Mouse (Mus musculus): ENCODE results near the gene Pik3r4.

GRCm38 (mm10) chr9:105700702-105701101, 57.9 kb downstream of the Pik3r4 start:
- TF ChIP-seq CTCF (IDR thresholded peaks at IDR 0.05; ENCODE audit: low read depth), result no peak
- no peak for TF ChIP-seq EP300 (optimal IDR thresholded peaks at IDR 0.05)

All from stomach, postnatal 0 days (tissue).